Mouse (Mus musculus) liver, embryonic 14 days (tissue): ENCODE data around the gene Ift27. TPM values are rescaled to one million over a fixed set of nuclear protein-coding genes. Genes with fewer than 3 reads are reported as not detected.

Source experiments
- polyA plus RNA-seq: library from polyadenylated mRNA; depleted of rRNA; stranded (reverse); fragments of >200 nt; gene quantifications from 2 replicates; pipeline ENCODE4 v1.2.3, GENCODE M21; 2012; rRNA removed

The Ift27 gene
- polyA plus RNA-seq = 10.8 and 13.8 TPM in 2 replicates

DNA sequence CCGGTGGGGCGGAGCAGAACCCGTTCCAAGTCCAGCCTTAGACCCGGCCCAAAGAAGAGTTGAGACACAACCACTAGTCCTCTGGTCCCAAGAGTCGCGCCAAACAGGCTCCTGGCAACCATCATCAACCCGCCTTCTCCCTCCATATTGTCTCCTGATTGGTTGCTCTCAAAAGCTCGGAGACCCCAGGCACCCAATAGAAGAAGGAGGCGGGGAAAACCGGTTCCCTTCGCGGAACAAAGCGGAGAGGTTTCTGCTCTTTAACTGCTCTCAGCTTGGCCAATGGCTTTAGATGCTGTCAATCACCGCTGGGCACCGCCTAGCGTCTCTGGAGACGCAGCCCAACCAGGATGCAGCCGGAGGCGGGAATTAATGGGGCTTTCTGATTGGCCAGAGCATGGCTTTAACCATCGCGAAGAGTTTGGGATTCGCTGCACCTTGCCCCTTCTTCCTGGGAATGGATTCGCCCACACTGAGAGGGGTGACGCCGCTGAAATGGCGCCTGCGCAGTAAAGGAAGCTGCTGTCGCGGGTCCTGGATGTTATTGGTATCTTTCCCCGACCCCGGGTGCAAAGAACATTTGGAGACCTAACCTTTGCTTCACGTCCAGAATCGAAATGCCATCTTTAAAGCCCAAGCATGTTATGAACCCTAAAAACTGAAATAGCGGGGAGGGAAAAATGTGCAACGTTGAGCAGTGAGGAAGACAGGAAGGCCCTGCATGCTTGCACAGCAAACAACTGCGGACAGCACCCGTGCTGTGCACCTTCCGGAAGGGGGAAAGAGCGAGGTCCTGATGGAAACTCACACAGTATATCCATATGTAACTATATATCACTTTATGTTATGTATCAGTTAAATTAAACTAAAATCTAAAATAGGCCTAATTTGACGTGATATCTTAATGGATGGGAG is at the start of gene Ift27:
TSS of gene Ift27 (minus strand) at position 136 of the 915 bp plus-strand sequence.

DNA sequence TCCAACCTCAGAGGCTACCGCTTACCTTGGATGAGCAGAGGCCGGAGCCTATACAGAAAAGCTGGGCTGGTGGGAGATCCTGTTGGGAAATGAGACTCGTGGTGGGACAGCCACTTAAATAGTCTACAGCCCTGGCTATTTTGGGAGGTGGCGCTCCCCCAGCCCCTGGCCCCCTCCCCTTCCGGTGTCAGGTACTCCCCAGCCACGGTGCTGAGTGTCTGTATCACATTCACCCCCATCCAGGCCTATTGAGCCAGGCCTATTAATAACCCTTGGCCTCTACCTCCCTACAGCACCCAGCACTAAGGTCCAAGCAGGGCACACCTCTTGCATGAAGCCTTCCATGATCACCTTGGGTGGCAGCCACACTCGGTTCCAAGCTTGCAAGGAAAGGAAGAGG is 32.4 kb upstream of the Ift27 start, which contains the start of gene Pvalb:
TSS of gene Pvalb (minus strand) at position 89 of the 400 bp plus-strand sequence.

DNA sequence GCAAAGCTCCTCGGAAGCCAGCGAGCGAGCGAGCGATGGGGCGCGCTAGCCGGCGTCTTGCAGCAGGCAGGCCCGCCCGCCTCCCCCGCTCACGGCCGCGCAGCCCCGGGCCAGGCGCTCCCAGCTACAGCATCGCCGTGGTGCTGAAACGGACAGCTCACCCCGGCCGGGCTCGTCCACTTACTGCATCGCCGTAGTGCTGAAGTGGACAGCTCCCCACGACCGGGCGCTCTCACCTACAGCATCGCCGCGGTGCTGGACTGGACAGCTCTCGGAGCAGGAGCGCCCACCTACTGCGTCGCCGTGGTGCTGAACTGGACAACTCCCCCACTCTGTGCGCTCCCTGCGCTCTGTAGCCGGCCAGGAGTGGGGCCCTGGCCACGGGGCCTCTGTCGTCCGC is 54.2 kb downstream of the Ift27 start, which contains the start of gene Cacng2:
TSS of gene Cacng2 (minus strand) at position 325 of the 400 bp plus-strand sequence.

Other genes starting within 250 kb of the Ift27 start
- 121 and 127 TPM in 2 replicates for gene Txn2, start 245.1 kb downstream of the Ift27 start, polyA plus RNA-seq
- gene Foxred2, start 217.4 kb downstream of the Ift27 start, polyA plus RNA-seq = 0.90 and 1.2 TPM in 2 replicates
- gene Eif3d, start 203.3 kb downstream of the Ift27 start, polyA plus RNA-seq = 134 and 150 TPM in 2 replicates
- not detected in 2 replicates for gene Cacng2, start 54.1 kb downstream of the Ift27 start, polyA plus RNA-seq
- gene Pvalb, start 32.3 kb upstream of the Ift27 start, polyA plus RNA-seq = not detected in 2 replicates
- gene Ncf4, start 70.7 kb upstream of the Ift27 start, polyA plus RNA-seq = 26.0 and 27.9 TPM in 2 replicates
- 1.4 and 2.0 TPM in 2 replicates for gene Csf2rb2, start 131.6 kb upstream of the Ift27 start, polyA plus RNA-seq
- 3.4 and 4.9 TPM in 2 replicates for gene Csf2rb, start 151.6 kb upstream of the Ift27 start, polyA plus RNA-seq
- 0.05 TPM in 1 of 2 replicates, not detected in the other for gene Tex33, start 221.8 kb upstream of the Ift27 start, polyA plus RNA-seq
- 79.6 and 92.2 TPM in 2 replicates for gene Tst, start 231.8 kb upstream of the Ift27 start, polyA plus RNA-seq
- 70.0 and 89.7 TPM in 2 replicates for gene Mpst, start 232.3 kb upstream of the Ift27 start, polyA plus RNA-seq